Mouse (Mus musculus) forebrain, postnatal 0 days (tissue): ENCODE data around the gene Apoe. TPM values are rescaled to one million over a fixed set of nuclear protein-coding genes. Genes with fewer than 3 reads are reported as not detected.

Experiments used
- ATAC-seq: fragments of 200-750 bp; cut with Nextera tagmentation; 2 replicates; pipeline ENCODE4 v1.8.0; 2017; ENCODE audit warnings: mild to moderate bottlenecking, moderate library complexity
- DNase-seq: peaks from one replicate; pipeline ENCODE4 v3.0.0-alpha.2; 2015
- H3K27ac ChIP-seq: fragments of 300-500 bp; sonication (generic); 2 replicates; pipeline ENCODE4 v1.5.1; 2014; ENCODE audit warnings: low read depth, mild to moderate bottlenecking, antibody characterized with exemption, low read length, moderate library complexity, mixed read lengths
- H3K27me3 ChIP-seq: fragments of 300-500 bp; sonication (generic); 2 replicates; pipeline ENCODE4 v1.6.1; 2014; ENCODE audit warnings: mild to moderate bottlenecking, low read length, mixed read lengths; ENCODE audit not compliant: insufficient read depth
- H3K36me3 ChIP-seq: fragments of 300-500 bp; sonication (generic); 2 replicates; pipeline ENCODE4 v1.6.1; 2014; ENCODE audit warnings: mild to moderate bottlenecking, moderate library complexity; ENCODE audit not compliant: insufficient read depth
- H3K4me1 ChIP-seq: fragments of 300-500 bp; sonication (generic); 2 replicates; pipeline ENCODE4 v1.6.1; 2014; ENCODE audit warnings: antibody characterized with exemption; ENCODE audit not compliant: insufficient read depth
- H3K4me2 ChIP-seq: fragments of 300-500 bp; sonication (generic); 2 replicates; pipeline ENCODE4 v1.6.1; 2014; ENCODE audit warnings: low read depth, mild to moderate bottlenecking, moderate library complexity
- H3K4me3 ChIP-seq: fragments of 300-500 bp; sonication (generic); 2 replicates; pipeline ENCODE4 v1.5.1; 2014; ENCODE audit warnings: low read depth, low read length, mixed read lengths
- H3K9ac ChIP-seq: fragments of 300-500 bp; sonication (generic); 2 replicates; pipeline ENCODE4 v1.6.1; 2014; ENCODE audit warnings: mild to moderate bottlenecking
- H3K9me3 ChIP-seq: fragments of 300-500 bp; sonication (generic); 2 replicates; pipeline ENCODE4 v1.6.1; 2016; ENCODE audit warnings: low read length
- CTCF ChIP-seq: sonication (generic); IDR thresholded peaks from 2 replicates; pipeline ENCODE4 v1.5.1; 2016; ENCODE audit warnings: antibody characterized with exemption, control low read depth, low read depth
- WGBS: fragments of 180-500 bp; shearing (Covaris S2); extraction: QIAGEN DNeasy Blood & Tissue Kit; methylation state at CpG from one replicate; pipeline ENCODE4 v1.1.7; 2014; 5-methylcytosine and 5-hydroxymethylcytosine counted together
- polyA plus RNA-seq: library from polyadenylated mRNA; unstranded; fragments of >200 nt; fragmentation: Nextera tagmentation; extraction: Ambion mirVana; gene quantifications from 2 replicates; pipeline ENCODE4 v1.2.1, GENCODE M21; 2015
- total RNA-seq: library from RNA; depleted of rRNA; stranded (reverse); fragments of >200 nt; gene quantifications from 2 replicates; pipeline ENCODE4 v1.2.3, GENCODE M21; 2014

The Apoe gene
- total and polyA plus RNA-seq, 2 experiments from 2014 or later: 1,116 to 1,495 TPM

DNA sequence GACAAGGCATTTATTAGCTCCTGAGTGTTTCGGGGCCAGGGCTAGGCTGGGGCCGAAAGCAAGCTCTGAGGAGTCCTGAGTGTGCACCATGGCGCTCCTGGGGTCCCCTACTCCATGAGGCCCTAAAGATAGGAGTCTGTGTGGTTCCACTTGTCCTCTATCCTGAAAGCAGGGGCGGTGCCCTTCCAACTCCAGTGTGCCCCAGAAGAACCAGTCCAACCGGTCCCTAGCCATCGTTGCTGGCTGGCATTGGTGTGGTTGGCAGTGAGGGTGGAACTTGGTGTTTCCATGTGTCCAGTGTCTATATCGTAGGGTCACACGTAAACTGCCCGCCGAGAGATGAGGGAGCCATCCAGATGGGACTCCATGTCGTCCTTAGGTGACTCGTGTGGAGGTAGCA, 25.2 kb upstream of the Apoe start:
- no peak overlapping the region for H3K9ac ChIP-seq
- H3K9me3 ChIP-seq: no peaks in the 10 kb centered on the region; the same call in 1 of the 2 replicates
- H3K27me3 ChIP-seq: no peaks in the 10 kb centered on the region
- H3K4me2 ChIP-seq: no peak overlapping the region
- WGBS: 97% methylated on average over 12 of the region's 12 CpGs
- no peak for TF ChIP-seq CTCF
- peaks cover 60% of the 10 kb centered on the region for H3K36me3 ChIP-seq
- ATAC-seq (no peak), DNase-seq (no peak)
- no peak overlapping the region for H3K4me3 ChIP-seq
- no peaks in the 10 kb centered on the region for H3K4me1 ChIP-seq
- H3K27ac ChIP-seq: no peak overlapping the region

DNA sequence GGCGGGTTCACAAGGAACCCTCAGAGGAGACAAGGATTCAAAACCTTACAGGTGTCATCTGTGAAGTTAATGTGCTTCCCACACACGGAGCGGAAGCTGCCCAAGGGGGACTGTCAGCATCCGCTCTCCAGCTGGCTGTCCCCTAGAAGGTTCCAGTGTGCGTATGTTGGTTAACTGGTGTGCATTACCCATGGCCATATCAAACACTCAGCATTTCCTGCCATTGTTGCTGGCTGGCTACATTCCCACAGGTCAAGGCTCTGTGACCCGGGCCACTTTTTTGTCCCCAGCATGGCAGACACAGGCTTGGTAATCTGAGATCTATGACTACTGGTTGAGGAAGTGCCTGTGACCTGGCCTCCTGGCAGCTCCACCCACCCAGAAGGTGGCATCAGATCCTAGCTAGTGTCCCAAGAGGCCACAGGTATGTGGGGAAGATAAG, 23.8 kb upstream of the Apoe start:
- H3K4me3 ChIP-seq: no peak overlapping the region
- H3K9me3 ChIP-seq: no peaks in the 10 kb centered on the region; the same call in 1 of the 2 replicates
- peaks cover 47% of the 10 kb centered on the region for H3K36me3 ChIP-seq
- no peak for TF ChIP-seq CTCF
- H3K27me3 ChIP-seq: no peaks in the 10 kb centered on the region
- H3K4me2 ChIP-seq: no peak overlapping the region
- H3K27ac ChIP-seq: no peak overlapping the region
- DNase-seq (no peak), ATAC-seq (no peak)
- H3K9ac ChIP-seq: no peak overlapping the region
- no peaks in the 10 kb centered on the region for H3K4me1 ChIP-seq
- 93% methylated on average over 6 of the region's 6 CpGs for WGBS

DNA sequence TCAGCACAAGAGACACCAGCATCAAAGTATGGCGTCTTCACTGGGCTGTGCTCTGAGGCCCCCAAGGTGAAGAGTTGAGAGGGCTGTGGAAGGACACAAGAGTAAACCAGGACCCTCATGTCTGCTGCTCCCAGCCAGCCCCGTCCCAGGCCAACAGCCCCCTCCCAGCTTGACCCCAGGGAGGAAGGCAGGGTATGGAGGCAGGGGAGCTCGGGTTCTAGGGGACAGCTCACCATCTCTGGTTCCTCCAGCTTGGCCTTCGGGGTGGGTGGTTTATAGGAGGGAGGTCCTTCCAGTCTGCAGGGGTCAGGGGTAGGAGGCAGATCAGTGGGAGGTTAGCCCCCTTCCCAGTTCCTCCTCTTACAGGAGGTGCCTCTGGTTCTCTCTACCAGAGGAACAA, 20.2 kb upstream of the Apoe start:
- WGBS: 90% methylated on average over 4 of the region's 4 CpGs
- TF ChIP-seq CTCF: no peak
- Histone ChIP-seq H3K36me3 (peaks cover 16% of the 10 kb centered on the region), H3K27me3 (no peaks in the 10 kb centered on the region), H3K4me1 (0 out of 2 replicates have a peak, but pooled peaks cover 6% of the 10 kb centered on the region), H3K9ac (no peak overlapping the region), H3K27ac (no peak overlapping the region), H3K9me3 (no peaks in the 10 kb centered on the region; the same call in 1 of the 2 replicates), H3K4me2 (no peak overlapping the region), H3K4me3 (no peak overlapping the region)
- DNase-seq (no peak), ATAC-seq (no peak)

DNA sequence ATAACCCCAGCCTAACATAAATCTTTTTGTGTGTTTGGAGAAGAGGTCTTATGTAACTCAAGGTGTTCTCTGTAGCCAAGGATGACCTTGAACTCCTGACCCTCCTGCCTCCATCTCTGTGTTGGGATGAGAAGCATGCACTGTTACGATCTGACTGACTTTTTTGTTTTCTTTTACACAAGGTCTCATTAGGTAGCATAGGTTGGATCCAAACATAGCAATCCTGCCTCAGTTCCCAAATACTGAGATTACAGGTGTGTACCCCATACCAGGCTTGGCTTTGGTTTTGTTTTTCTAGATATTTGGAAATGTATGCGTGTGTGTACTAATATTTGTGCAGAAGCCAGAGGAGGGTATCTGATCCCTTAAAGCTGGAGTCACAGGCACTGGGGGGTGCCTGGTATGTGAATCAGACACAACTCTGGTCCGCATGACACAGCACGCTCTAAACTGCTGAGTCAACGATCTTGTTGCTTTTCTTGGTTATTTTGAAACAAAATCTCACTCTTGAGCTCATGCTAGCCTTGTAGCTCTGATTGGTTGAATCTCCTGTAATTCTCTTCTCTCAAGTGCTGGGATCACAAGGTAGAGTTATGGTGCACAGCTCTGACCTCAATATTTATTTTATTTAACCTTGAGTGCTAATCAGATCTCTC, 19.4 kb upstream of the Apoe start:
- 0 out of 2 replicates have a peak, but pooled peaks cover 6% of the 10 kb centered on the region for H3K4me1 ChIP-seq
- no peak overlapping the region for H3K4me2 ChIP-seq
- H3K27ac ChIP-seq: no peak overlapping the region
- no peak overlapping the region for H3K4me3 ChIP-seq
- peaks cover 13% of the 10 kb centered on the region; the same call in 1 of the 2 replicates for H3K36me3 ChIP-seq
- ATAC-seq (no peak), DNase-seq (no peak)
- 98% methylated on average over 5 of the region's 5 CpGs for WGBS
- no peak overlapping the region for H3K9ac ChIP-seq
- H3K9me3 ChIP-seq: no peaks in the 10 kb centered on the region; the same call in 1 of the 2 replicates
- TF ChIP-seq CTCF: no peak
- H3K27me3 ChIP-seq: no peaks in the 10 kb centered on the region

DNA sequence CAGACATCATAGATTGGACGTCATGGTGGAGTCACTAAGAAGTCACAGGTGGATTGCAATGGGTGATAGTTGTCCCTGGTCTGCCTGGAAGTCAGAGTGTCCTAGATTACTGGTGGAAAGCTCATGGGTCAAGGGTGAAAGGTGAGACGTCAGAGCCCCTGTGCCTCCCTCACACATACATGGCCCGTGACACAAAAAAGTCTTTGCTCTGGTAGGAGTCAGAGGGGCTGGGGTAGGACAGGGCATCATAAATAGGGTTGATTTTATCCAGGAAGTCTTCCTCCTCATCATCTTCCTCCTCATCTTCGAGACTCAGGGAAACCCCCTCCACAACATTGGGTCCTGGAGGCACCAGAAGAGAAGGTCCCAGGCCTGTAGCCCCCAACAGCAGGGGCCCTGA, 18.4 kb upstream of the Apoe start:
- ATAC-seq (no peak), DNase-seq (no peak)
- Histone ChIP-seq H3K4me1 (0 out of 2 replicates have a peak, but pooled peaks cover 6% of the 10 kb centered on the region), H3K27me3 (no peaks in the 10 kb centered on the region), H3K27ac (no peak overlapping the region), H3K9ac (no peak overlapping the region), H3K9me3 (no peaks in the 10 kb centered on the region; the same call in 1 of the 2 replicates), H3K4me3 (no peak overlapping the region), H3K36me3 (peaks cover 14% of the 10 kb centered on the region; the same call in 1 of the 2 replicates), H3K4me2 (no peak overlapping the region)
- WGBS: 95% methylated on average over 4 of the region's 4 CpGs
- no peak for TF ChIP-seq CTCF

DNA sequence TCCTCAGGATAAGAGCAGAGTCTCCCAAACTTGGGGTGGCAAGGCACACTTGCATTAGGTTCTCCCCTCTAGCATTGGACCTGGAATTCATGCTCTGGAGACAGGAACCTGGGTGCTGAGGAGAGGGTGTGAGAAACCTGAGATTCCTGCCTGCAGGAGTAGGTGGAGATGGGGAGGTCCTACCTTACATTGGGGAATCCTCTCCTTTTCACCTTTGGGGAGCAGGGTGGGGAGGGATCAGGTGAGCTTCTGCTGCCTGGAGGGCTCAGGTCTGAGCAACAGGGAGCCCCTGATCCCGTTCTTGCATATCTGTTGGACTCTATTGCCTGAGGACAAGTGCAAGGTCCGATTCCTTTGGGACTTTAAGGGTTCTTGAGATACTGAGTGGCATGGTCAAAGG, 17.8 kb upstream of the Apoe start:
- no peaks in the 10 kb centered on the region for H3K27me3 ChIP-seq
- ATAC-seq (no peak), DNase-seq (no peak)
- H3K36me3 ChIP-seq: peaks cover 18% of the 10 kb centered on the region
- H3K4me3 ChIP-seq: no peak overlapping the region
- H3K27ac ChIP-seq: peak overlapping the region; percentile 83
- H3K9ac ChIP-seq: peak overlapping the region; percentile 31; the same call in 1 of the 2 replicates
- 0 out of 2 replicates have a peak, but pooled peaks cover 6% of the 10 kb centered on the region for H3K4me1 ChIP-seq
- WGBS: 80% methylated on average over 2 of the region's 2 CpGs
- TF ChIP-seq CTCF: no peak
- peak overlapping the region; percentile 43 for H3K4me2 ChIP-seq
- H3K9me3 ChIP-seq: no peaks in the 10 kb centered on the region; the same call in 1 of the 2 replicates

DNA sequence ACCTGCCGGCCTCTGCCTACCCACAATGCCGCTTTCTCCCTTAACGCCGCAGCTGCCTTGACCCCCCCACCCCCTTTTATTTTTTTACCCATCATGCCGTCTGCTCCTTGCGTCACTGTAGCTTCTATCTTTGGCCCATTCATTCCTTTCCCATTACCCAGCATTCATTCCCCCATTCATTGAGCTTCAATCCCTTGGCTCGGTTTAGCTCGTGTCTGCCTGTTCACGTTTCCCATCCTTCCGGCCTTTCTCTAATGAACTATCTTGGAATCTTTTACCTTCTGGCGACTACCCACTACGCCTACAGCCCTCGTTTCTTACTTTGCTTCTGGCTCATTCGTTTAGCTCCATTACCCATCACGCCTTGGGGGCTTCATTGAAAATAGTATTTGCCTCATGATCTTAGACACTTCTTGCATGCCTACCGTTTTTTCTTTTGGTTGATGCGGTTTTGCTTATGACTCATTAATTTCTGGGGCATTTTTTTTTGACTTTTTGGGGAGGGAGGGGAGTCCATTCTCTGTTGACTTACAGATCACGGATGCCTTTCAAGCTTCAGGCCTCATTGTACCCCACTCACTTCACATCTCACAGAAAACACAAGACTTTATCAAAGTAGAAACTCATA, 17.2 kb upstream of the Apoe start:
- peak overlapping the region; percentile 31 for H3K9ac ChIP-seq
- no peak for DNase-seq
- peaks cover 24% of the 10 kb centered on the region for H3K36me3 ChIP-seq
- no peaks in the 10 kb centered on the region for H3K27me3 ChIP-seq
- H3K27ac ChIP-seq: peak overlapping the region; percentile 83
- H3K4me3 ChIP-seq: peak overlapping the region; percentile 25
- 4% methylated on average over 18 of the region's 18 CpGs for WGBS
- ATAC-seq: no peak
- H3K9me3 ChIP-seq: no peaks in the 10 kb centered on the region; the same call in 1 of the 2 replicates
- 0 out of 2 replicates have a peak, but pooled peaks cover 6% of the 10 kb centered on the region for H3K4me1 ChIP-seq
- peak overlapping the region; percentile 43 for H3K4me2 ChIP-seq
- TF ChIP-seq CTCF: no peak
